Mouse (Mus musculus) retina, embryonic 14.5 days (tissue): ENCODE data around the gene Ofcc1.

ENCODE experiments used
- DNase-seq: peaks from one replicate; pipeline ENCODE4 v3.0.0-alpha.2; 2015; ENCODE audit warnings: low spot score

Gene Ofcc1

DNA sequence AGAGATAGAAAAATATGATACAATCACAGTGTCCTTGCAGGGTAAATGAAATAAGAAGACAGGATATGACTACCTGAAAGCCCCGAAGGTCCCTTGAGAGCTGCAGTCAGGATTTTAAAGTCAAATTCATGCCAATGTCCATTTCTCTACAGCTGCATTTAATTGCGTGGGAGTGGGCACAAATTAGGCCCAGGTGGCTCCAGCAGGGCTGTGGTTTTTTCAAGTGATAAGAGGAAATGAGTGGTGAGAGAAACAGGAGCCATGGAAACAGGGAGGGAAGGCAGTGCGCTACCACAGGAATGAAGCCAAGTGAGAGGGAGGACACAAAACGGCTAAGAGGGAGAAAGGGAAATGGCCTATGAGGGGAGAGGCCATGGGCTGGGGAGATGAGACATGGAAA lies 363.3 kb downstream of the Ofcc1 start:
- no peak for DNase-seq

DNA sequence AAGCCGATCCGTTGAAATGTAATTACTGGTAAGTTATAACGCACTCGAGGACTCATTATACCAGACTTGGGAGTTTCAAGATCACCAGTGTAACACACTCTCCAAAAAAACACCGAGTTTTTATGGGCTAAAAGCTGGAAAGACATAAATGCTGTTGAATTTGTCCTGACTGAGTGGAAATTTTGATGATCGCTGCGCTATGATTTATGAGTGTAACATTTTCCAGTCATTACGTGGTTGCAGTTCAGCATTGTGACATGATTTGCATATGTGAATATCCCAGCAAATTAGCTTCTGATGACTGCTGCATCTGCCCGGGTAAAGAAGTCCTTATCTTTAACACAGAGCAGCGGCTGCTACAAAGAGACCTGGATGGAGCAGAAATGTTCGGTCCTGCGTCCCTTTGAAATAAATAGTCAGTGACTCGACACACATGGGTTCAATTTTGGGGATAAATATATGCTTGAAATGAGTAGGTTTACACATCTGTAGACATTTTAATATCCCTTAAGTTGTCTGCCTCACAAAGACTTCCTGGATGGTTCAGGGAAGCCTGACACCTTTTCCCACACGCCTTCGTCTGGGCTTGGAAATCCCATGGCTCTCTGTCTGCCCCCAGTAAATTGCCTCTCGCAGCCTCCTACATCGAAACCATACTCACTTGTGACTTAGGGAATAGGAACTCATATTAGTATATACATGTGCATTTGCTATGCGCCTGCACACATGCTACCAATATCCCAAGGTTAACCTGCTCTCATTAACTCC lies 381.8 kb downstream of the Ofcc1 start:
- DNase-seq, result no peak

GRCm38 (mm10) chr13:39968349-39969016 lies 392.8 kb downstream of the Ofcc1 start:
- DNase-seq, result no peak

DNA sequence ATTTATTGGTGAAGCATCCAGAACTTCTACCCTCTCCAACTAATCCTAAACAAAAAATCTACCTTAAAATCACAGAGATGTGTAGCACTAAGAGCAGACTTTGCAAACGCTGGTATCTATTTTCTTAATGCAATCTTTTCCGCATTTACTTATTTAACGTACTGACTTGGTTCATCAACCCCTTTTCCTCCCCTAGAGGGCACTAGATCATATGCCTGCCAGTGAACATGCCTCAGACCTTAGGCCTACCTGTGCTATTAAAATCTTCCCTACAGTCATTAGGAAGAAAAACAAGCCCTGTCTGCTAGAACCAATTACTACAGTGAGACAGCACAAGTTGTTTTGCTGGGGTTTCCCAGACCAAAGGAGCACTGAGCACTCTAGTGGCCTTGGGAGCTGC lies 404.0 kb downstream of the Ofcc1 start:
- DNase-seq, result peak; percentile 28

GRCm38 (mm10) chr13:39956017-39956416 lies 405.2 kb downstream of the Ofcc1 start:
- no peak for DNase-seq
